Mouse (Mus musculus) common myeloid progenitor, adult 5-6 weeks (primary cell): ENCODE data around the gene Oas1a. TPM values are rescaled to one million over a fixed set of nuclear protein-coding genes. Genes with fewer than 3 reads are reported as not detected.
"Not testable (repeated sequence)": the region's sequence is repeated elsewhere in the genome, so short reads cannot be mapped to it uniquely, and the experiment has no call there.

Experiments
- ATAC-seq: replicated peaks from 2 replicates; pipeline ENCODE4 v1.8.0; 2016; ENCODE audit warnings: low read depth, mild to moderate bottlenecking, moderate TSS enrichment, inconsistent platforms; ENCODE audit not compliant: poor library complexity, severe bottlenecking
- total RNA-seq: library from RNA; stranded (forward); fragments of 200-1000, 187-1606 nt; gene quantifications from 2 replicates; pipeline ENCODE4 v1.2.3, GENCODE M21; 2017

The Oas1a gene
- total RNA-seq, 1 experiment from 2014 or later = 15.4 TPM

GRCm38 (mm10) chr5:120895231-120895900 lies 12.0 kb downstream of the Oas1a start:
- ATAC-seq = no peak

GRCm38 (mm10) chr5:120894692-120895091 lies 12.6 kb downstream of the Oas1a start:
- ATAC-seq = not testable (repeated sequence)

DNA sequence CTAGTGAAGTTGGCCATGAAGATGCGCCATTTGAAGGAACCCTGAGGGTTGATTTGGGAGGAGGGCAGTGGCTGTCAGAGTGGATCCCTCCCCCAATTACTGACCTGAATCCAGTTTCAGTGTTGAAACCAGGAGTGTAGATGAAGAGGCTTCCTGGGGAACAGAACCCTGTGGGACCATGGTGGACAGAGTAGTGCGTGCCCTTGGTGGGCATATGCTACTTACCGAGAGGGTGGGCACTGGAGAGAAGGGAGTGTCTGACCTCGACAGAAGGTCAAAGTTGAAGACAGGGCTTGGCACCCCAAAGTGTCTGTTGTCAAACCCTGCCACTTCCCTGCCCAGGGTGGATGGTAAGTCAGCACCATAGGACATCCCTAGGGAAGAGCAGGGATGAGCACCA lies 13.5 kb downstream of the Oas1a start:
- not testable (repeated sequence) for ATAC-seq

DNA sequence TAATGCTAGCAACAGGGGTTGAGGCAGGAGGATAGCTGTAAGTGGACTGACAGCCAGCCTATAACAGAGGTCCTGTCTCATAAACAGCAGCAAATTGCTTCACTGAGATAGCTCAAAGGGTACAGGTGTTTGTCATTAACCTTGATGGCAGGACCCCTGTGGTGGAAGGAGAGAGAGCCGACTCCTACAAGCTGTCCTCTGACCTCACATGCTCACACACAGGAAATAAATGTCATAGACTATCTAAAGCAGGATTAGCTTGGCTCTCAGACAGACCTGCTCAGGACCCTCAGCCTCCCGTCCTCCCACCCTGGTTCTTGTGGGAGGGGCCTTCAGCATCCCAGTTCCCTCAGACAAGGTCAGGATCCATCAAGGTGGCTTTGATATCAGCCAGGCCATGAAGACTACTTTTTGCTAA lies 15.1 kb downstream of the Oas1a start:
- no peak for ATAC-seq

DNA sequence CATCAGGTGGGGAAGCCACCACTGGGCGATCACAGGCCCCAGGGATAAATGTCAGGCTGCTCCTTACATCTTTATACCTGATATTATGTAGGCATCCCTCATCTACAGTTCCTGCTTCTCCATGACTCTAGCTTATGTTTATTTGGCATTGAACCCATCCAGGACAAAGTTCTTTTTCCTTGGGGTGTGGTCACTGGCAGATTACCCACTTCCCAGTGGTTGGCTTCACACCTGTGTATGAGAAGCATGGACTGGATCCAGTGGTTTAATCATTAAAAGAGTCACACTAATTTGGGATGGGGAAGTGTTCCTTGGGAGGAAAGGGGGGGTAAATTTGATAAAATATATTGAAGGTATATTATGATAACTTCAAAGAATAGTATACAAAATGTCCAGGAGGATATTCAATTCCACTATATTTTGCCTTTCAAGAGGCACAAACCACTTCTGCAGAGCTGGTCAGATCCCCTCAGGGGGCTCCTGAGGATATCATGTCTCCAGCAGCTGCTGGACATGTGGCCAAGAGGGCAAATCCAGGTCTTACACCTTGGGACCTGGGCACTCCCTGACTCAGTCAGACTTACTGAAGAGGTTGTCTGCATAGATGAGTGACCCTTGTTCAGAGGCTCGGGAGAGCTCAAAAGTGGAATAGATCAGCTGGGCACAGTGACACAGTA lies 15.6 kb downstream of the Oas1a start:
- not testable (repeated sequence) for ATAC-seq

- ATAC-seq = no peak
Observed at GRCm38 (mm10) chr5:120890991-120891390, 16.3 kb downstream of the Oas1a start.

DNA sequence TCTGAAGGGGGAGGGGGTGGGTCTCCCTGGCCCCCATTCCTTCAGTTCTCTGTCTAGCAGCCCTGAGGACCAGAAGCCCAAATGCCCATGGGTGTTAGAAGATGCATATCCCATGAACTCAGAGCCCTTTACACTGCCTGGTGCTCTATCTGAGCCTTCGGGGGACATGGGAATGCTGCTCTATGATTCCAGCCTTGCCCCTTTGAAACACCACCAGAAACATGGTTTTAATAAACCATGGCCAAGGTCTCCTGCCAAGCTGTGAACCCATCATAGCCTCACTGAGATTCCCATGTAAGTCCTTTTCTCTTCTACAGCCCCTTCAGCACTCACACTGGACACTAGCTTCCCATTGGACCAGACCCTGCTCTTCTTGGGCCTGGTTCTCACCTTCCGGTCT lies 17.3 kb downstream of the Oas1a start:
- ATAC-seq = no peak

- not testable (repeated sequence) for ATAC-seq
Observed at GRCm38 (mm10) chr5:120888294-120888815, 19.0 kb downstream of the Oas1a start.

- ATAC-seq = no peak
Observed at GRCm38 (mm10) chr5:120887831-120888230, 19.5 kb downstream of the Oas1a start.

- ATAC-seq = peak; percentile 54
Observed at GRCm38 (mm10) chr5:120887413-120887812, 19.9 kb downstream of the Oas1a start, which contains the start of gene Oas1g. Gene Oas1g, minus strand, starts transcription at chr5:120887613.

- not testable (repeated sequence) for ATAC-seq
Observed at GRCm38 (mm10) chr5:120881681-120882080, 25.6 kb downstream of the Oas1a start.

DNA sequence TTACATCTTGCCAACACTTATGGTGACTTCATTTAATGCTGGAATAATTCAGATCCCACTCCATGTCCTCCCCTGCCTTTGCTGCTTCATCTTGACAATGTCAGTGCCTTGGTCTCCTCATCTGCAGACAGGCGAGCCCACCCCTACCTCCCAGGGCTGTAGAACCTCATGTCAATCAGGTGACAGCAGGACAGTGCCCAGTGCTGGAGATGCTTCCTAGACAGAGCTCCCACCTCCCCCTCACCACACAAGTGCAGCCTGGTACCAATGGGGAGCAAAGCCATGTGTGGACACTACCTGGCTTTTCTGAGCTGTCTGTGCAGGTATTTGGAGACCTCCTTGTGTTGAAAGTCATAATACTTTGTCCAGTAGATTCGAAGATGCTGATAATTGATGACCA lies 28.5 kb downstream of the Oas1a start:
- ATAC-seq = not testable (repeated sequence)

GRCm38 (mm10) chr5:120877407-120877806 lies 29.9 kb downstream of the Oas1a start:
- not testable (repeated sequence) for ATAC-seq

DNA sequence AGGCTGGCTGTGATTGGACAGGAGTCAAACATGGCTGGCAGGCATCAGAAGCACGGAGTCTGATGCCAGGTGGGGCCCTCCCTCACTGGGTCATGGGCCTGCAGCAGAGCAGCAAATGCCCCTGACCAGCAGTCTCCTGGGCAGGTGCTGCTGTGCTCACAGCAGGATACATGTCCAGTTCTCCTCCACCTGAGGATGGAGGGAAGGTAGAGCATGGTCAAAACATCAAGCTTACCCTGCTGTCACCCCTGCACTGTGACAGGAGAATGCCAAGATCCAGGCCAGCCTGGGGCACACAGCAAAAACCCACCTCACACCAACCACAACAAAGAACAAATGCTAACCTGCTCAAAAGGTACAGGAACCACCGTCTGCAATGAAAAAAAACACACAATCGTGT lies 30.5 kb downstream of the Oas1a start:
- ATAC-seq = not testable (repeated sequence)

DNA sequence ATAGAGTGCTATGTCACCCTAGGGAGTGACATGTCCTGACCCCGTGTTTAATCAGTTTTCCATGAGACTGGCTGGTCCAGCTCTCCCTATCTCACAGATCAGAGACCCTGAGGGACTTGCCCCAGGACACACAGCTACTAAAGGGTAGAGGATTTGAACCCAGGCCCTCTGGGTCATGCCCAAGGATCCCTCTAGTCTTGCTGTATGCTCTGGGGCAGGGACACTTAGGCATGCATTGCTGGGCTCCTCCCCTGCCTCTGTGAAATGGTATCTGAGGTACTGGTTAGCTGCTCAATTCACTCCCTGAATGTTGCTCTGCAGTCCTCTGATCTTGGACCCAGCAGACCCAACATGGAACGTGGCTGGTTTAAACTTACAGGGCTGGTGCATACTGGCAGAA lies 35.9 kb downstream of the Oas1a start:
- ATAC-seq = no peak

DNA sequence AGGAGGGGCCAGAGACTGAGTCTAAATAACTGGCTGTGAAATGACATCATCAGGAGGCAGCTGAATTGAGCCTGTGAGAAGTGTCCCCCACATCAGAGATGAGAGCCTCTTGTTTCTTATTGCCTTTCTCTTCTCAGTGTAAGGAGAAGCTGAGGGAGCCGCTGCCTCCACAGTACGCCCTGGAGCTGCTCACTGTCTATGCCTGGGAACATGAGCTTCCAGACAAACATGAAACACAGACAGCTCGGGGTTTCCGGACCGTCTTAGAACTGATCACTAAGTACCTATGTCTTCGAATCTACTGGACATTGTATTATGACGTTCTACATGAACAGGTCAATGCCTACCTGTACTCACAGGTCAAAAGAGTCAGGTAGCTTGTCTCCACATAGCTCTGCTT lies 36.5 kb downstream of the Oas1a start:
- ATAC-seq = no peak

GRCm38 (mm10) chr5:120870081-120870480 lies 37.2 kb downstream of the Oas1a start:
- no peak for ATAC-seq

DNA sequence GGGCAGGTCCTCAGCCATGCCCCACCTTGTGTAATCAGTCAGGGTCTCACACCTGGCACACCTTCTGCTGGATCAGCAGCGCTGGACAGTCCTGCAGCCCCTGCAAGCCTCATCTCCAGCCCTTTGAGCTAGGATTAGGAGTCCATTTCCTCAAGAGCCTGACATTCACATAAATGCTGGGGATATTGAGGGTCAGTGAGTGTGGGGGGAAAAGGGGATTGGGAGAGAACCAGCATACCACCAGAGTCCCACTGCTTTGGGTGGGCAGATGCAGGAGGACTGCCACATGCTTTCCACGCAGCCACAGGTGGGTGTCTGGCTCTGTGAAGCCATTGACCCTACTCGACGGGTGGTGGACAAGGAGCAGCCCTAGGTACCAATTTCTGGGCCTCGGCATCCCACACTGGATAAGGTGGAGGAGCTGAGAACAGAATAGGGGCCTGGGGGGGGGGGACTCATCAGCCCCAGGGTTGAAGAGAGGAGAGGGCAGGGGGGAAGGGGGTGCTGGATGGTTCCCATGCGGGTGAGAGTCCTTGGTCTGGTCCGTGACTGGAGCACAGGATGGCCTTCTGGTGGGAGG lies 37.8 kb downstream of the Oas1a start:
- ATAC-seq = no peak

DNA sequence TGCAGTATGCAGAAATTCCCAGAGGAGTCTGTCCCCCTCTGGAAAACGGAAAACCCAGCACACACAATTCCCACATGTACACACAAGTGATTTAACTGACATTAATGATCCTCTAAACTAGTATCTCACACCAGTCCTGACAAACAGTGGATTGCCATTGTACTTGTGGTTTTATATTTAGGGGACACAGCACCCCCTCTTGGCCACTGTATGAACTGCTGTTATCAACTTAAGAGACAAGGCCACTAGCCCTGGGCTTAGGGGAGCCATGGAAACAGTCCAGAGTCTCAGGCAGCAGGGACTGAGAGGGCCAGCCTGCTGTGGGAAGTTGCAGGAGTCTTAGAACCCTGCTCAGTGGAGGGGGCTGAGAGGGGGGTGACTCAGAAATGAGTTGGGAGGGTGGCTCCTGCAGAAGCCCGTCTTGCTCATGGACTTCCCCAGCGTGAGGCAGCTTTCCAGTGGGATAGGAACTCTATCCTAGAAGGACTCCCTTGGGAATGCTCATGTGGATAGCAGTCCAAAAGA lies 41.9 kb downstream of the Oas1a start:
- peak; percentile 66; the same call in 1 of the 2 replicates for ATAC-seq

GRCm38 (mm10) chr5:120861121-120861520 lies 46.2 kb downstream of the Oas1a start, which contains the start of gene Oas1h:
Gene Oas1h, plus strand, starts transcription at chr5:120861421.
- ATAC-seq = no peak

- no peak for ATAC-seq
Observed at GRCm38 (mm10) chr5:120859241-120859640, 48.1 kb downstream of the Oas1a start.
